Mouse (Mus musculus) kidney, postnatal 0 days (tissue): ENCODE data around the gene Enkd1. TPM values are rescaled to one million over a fixed set of nuclear protein-coding genes. Genes with fewer than 3 reads are reported as not detected.
A peak's percentile ranks its signal among the peaks of the same experiment; 100 is the strongest.

Experiments
- ATAC-seq: fragments of 200-750 bp; cut with Nextera tagmentation; replicated peaks from 2 replicates; pipeline ENCODE4 v1.8.0; 2017; ENCODE audit warnings: low read depth, moderate number of reproducible peaks, moderate TSS enrichment, moderate library complexity; ENCODE audit not compliant: low FRiP score
- DNase-seq: peaks from one replicate; pipeline ENCODE4 v3.0.0-alpha.2; 2016; ENCODE audit warnings: low spot score
- H3K27ac ChIP-seq: fragments of 300-500 bp; sonication (generic); 2 replicates; pipeline ENCODE4 v1.5.1; 2014; ENCODE audit warnings: mild to moderate bottlenecking
- H3K27me3 ChIP-seq: fragments of 300-500 bp; sonication (generic); 2 replicates; pipeline ENCODE4 v1.6.1; 2014; ENCODE audit warnings: low read length, mixed read lengths; ENCODE audit not compliant: insufficient read depth
- H3K36me3 ChIP-seq: fragments of 300-500 bp; sonication (generic); 2 replicates; pipeline ENCODE4 v1.6.1; 2014; ENCODE audit warnings: low read length, mixed read lengths; ENCODE audit not compliant: insufficient read depth
- H3K4me1 ChIP-seq: fragments of 300-500 bp; sonication (generic); replicated peaks from 2 replicates; pipeline ENCODE4 v1.6.1; 2014; ENCODE audit warnings: antibody characterized with exemption, low read length, mixed read lengths; ENCODE audit not compliant: insufficient read depth
- H3K4me2 ChIP-seq: fragments of 300-500 bp; sonication (generic); 2 replicates; pipeline ENCODE4 v1.6.1; 2014; ENCODE audit warnings: mild to moderate bottlenecking, low read length, moderate library complexity, mixed read lengths
- H3K4me3 ChIP-seq: fragments of 300-500 bp; sonication (generic); replicated peaks from 2 replicates; pipeline ENCODE4 v1.5.1; 2014; ENCODE audit warnings: low read depth, low read length
- H3K9ac ChIP-seq: fragments of 300-500 bp; sonication (generic); 2 replicates; pipeline ENCODE4 v1.6.1; 2014; ENCODE audit warnings: low read depth, low read length
- H3K9me3 ChIP-seq: fragments of 300-500 bp; sonication (generic); replicated peaks from 2 replicates; pipeline ENCODE4 v1.6.1; 2016; ENCODE audit warnings: low read length, inconsistent platforms, mixed read lengths
- CTCF ChIP-seq: IDR thresholded peaks from 2 replicates; pipeline ENCODE4 v1.5.1; 2016; ENCODE audit warnings: antibody characterized with exemption, low read depth, mild to moderate bottlenecking, moderate library complexity
- WGBS: fragments of 180-500 bp; shearing (Covaris S2); extraction: QIAGEN DNeasy Blood & Tissue Kit; methylation state at CpG from one replicate; pipeline ENCODE4 v1.1.7; 2014; 5-methylcytosine and 5-hydroxymethylcytosine counted together
- polyA plus RNA-seq: library from polyadenylated mRNA; unstranded; fragments of >200 nt; fragmentation: Nextera tagmentation; extraction: Ambion mirVana; gene quantifications from 2 replicates; pipeline ENCODE4 v1.2.1, GENCODE M21; 2015

The Enkd1 gene
- polyA plus RNA-seq, 1 experiment from 2014 or later = 14.6 TPM

GRCm38 (mm10) chr8:105715042-105715441, 7.0 kb upstream of the Enkd1 start:
- ATAC-seq (no peak), DNase-seq (no peak)
- Histone ChIP-seq H3K4me1 (no peaks in the 10 kb centered on the region), H3K9me3 (no peaks in the 10 kb centered on the region), H3K27me3 (no peaks in the 10 kb centered on the region), H3K27ac (peak overlapping the region; percentile 36; the same call in 1 of the 2 replicates), H3K4me3 (no peak overlapping the region), H3K36me3 (0 out of 2 replicates have a peak, but pooled peaks cover 8% of the 10 kb centered on the region), H3K4me2 (no peak overlapping the region), H3K9ac (no peak overlapping the region)
- WGBS = 56% methylated on average over 6 of the region's 6 CpGs
- no peak for TF ChIP-seq CTCF

DNA sequence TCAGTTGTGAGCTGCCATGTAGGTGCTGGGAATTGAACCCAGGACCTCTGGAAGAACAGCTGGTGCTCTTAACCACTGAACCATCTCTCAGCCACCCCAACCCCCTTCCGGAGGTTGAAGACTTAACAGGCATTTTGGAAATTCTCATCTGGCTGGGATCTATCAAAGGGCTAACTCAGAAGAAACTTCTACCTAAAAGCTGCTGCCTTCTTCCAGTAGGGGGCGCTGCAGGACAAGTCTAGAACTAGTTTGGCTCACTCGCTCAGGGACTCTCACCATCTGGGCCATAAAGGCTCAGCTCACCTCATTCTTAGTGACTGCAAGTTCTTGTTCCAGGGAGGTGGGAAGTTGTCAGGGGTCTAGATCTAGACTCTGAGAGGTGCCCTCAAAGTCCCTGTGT, 6.1 kb upstream of the Enkd1 start:
- TF ChIP-seq CTCF = peak; percentile 96
- Histone ChIP-seq H3K9ac (no peak overlapping the region), H3K9me3 (no peaks in the 10 kb centered on the region), H3K4me3 (no peak overlapping the region), H3K27ac (0 out of 2 replicates have a peak overlapping the region, but pooled peaks have one; percentile 36), H3K36me3 (0 out of 2 replicates have a peak, but pooled peaks cover 8% of the 10 kb centered on the region), H3K27me3 (no peaks in the 10 kb centered on the region), H3K4me1 (no peaks in the 10 kb centered on the region), H3K4me2 (no peak overlapping the region)
- ATAC-seq (peak; percentile 40), DNase-seq (peak; percentile 95)
- 12% methylated on average over 3 of the region's 3 CpGs for WGBS

DNA sequence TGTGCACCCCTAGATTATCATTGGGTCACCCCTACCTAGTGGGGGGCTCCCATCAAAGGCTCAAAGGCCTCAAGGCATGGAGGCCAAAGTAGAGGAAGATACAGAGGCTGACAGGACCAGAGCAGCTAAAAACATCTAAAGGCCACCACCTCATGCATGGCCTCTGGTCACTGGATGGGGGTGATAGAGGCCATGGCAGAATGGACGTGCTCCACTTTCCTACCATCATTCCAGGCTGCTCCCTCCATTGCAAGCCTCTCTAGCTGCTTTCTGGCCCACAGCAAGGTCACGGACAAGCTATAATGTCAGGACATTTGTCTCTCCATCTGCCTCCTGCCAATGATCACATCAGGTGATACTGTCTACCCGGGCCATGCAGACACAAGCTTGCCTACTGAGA, 4.3 kb upstream of the Enkd1 start:
- ATAC-seq (no peak), DNase-seq (no peak)
- Histone ChIP-seq H3K27me3 (no peaks in the 10 kb centered on the region), H3K4me1 (no peaks in the 10 kb centered on the region), H3K4me3 (no peak overlapping the region), H3K36me3 (0 out of 2 replicates have a peak, but pooled peaks cover 8% of the 10 kb centered on the region), H3K27ac (no peak overlapping the region), H3K9me3 (no peaks in the 10 kb centered on the region), H3K4me2 (no peak overlapping the region), H3K9ac (no peak overlapping the region)
- no peak for TF ChIP-seq CTCF
- WGBS = 89% methylated on average over 3 of the region's 3 CpGs

- Histone ChIP-seq H3K4me1 (no peaks in the 10 kb centered on the region), H3K27me3 (no peaks in the 10 kb centered on the region), H3K36me3 (no peaks in the 10 kb centered on the region), H3K4me3 (no peak overlapping the region), H3K9ac (no peak overlapping the region), H3K9me3 (no peaks in the 10 kb centered on the region), H3K4me2 (no peak overlapping the region), H3K27ac (no peak overlapping the region)
- TF ChIP-seq CTCF = no peak
- ATAC-seq (no peak), DNase-seq (no peak)
- 86% methylated on average over 14 of the region's 14 CpGs for WGBS
These were observed 1.3 kb upstream of the Enkd1 start for GRCm38 (mm10) chr8:105709317-105709716.

DNA sequence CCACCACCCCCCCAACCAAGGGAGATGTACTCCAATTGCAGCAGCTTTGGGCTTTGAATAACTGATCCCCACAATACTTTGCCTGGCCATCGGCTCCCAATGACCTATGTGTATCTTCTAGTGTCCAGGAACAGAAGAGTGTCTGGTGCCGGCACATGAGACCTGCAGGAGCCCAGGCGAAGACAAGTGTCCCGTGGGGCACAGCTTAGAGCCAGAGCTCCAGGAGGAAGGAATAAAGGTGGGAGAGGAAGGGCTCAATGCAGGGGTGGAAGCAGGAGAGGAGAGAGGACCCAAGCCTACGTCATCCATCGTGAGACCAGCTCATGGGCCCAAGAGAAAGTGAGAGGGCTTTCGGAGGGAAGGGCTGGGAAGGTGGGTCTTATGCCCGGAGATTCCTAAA, 665 bp upstream of the Enkd1 start:
- no peaks in the 10 kb centered on the region for H3K27me3 ChIP-seq
- no peak overlapping the region for H3K27ac ChIP-seq
- H3K36me3 ChIP-seq = 0 out of 2 replicates have a peak, but pooled peaks cover 5% of the 10 kb centered on the region
- no peak overlapping the region for H3K9ac ChIP-seq
- 95% methylated on average over 8 of the region's 8 CpGs for WGBS
- no peak overlapping the region for H3K4me3 ChIP-seq
- H3K4me1 ChIP-seq = no peaks in the 10 kb centered on the region
- H3K9me3 ChIP-seq = no peaks in the 10 kb centered on the region
- no peak overlapping the region for H3K4me2 ChIP-seq
- DNase-seq = no peak
- ATAC-seq = no peak
- no peak for TF ChIP-seq CTCF

GRCm38 (mm10) chr8:105706426-105706825, 1.6 kb downstream of the Enkd1 start:
- no peak overlapping the region for H3K27ac ChIP-seq
- H3K9ac ChIP-seq = no peak overlapping the region
- H3K36me3 ChIP-seq = peaks cover 6% of the 10 kb centered on the region; the same call in 1 of the 2 replicates
- H3K9me3 ChIP-seq = no peaks in the 10 kb centered on the region
- DNase-seq (no peak), ATAC-seq (no peak)
- no peak for TF ChIP-seq CTCF
- 64% methylated on average over 12 of the region's 12 CpGs for WGBS
- peaks cover 6% of the 10 kb centered on the region; the same call in 1 of the 2 replicates for H3K4me1 ChIP-seq
- H3K27me3 ChIP-seq = no peaks in the 10 kb centered on the region
- peak overlapping the region; percentile 96; the same call in 1 of the 2 replicates for H3K4me2 ChIP-seq
- no peak overlapping the region for H3K4me3 ChIP-seq

DNA sequence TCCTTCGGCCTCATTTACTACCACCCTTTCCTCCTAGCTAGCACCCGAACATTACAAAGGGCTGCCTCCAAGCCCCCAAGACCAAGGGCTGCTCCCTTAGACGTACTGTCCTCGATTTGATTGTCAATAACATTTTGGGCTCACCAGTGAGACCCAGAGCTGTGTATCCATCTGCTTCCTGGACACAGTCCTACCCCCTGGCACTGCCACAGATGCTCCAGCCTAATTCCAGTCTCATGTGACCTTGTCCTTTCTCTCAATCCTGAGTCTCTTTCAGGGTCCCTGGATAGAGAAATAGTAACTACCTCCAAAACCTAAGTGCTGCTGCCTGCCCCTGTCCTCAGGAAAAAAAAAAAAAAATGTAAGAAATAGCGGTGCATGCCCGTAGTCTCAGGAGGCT, 3.1 kb downstream of the Enkd1 start:
- Histone ChIP-seq H3K4me1 (peaks cover 11% of the 10 kb centered on the region; the same call in 1 of the 2 replicates), H3K27me3 (no peaks in the 10 kb centered on the region), H3K9me3 (no peaks in the 10 kb centered on the region), H3K27ac (no peak overlapping the region), H3K9ac (no peak overlapping the region), H3K4me3 (no peak overlapping the region), H3K36me3 (peaks cover 6% of the 10 kb centered on the region; the same call in 1 of the 2 replicates), H3K4me2 (no peak overlapping the region)
- DNase-seq = no peak
- 90% methylated on average over 6 of the region's 6 CpGs for WGBS
- no peak for ATAC-seq
- no peak for TF ChIP-seq CTCF
